Mouse (Mus musculus) right cerebral cortex, postnatal 14 days (tissue): Measurements from ENCODE around the gene Msh5.

Experiments
- DNase-seq: peaks from one replicate; pipeline ENCODE4 v3.0.0; 2022

The Msh5 gene

DNA sequence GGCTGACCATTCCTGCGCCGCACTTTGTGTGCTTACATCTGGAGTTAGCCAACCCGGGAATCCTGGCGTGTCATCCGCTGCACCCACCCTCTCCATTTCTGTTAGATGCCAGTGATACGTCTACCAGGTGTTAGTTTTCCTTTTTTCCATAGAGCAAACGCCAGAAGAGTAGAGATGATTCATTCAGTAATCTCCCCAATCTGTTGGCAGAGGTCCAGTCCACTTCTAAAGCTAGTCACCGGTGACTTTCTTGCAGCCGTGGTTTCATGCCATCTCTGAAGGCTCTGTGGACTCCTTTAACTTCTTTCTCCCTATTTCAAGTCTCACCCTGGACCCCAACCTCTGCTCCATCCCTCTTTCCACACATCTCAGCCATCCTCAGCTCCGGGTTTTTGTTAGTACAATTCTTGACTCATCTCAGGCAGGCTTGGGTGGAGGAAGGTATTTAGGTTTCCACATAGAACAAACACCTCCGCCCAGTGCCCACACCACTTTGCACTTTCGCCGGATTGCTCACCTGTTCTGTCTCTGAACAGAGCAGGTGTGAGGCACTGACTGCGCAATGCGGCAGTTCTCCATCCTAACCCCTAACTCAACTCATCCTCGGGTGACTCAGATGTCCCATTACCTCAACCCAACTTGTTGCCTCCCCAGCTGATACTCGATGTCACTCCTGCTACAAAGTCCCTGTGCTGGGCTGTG is 21.8 kb upstream of the Msh5 start:
- DNase-seq = no peak

DNA sequence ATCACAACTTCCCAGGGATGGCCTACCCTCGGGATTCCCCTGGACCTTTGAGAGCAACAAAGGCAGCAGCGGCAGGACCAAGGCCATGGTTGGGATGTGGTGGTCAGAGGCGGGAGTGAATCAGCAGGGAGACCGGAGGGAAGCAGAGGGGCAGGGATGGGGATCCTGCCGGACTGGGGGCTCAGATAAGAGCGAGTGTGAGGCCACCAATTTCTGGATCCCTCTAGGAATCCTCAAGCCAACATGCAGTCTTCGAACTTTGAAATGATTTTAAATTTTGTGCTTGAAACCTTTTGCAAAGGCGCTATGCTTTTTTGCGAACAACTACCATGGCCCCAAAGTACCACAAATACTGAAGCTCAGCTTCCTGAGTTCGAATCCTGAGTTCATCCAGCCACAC is 19.5 kb upstream of the Msh5 start, which contains the start of gene Mpig6b:
Gene Mpig6b (minus strand): TSS at position 101 of the 400 bp plus-strand sequence.
- DNase-seq = no peak

DNA sequence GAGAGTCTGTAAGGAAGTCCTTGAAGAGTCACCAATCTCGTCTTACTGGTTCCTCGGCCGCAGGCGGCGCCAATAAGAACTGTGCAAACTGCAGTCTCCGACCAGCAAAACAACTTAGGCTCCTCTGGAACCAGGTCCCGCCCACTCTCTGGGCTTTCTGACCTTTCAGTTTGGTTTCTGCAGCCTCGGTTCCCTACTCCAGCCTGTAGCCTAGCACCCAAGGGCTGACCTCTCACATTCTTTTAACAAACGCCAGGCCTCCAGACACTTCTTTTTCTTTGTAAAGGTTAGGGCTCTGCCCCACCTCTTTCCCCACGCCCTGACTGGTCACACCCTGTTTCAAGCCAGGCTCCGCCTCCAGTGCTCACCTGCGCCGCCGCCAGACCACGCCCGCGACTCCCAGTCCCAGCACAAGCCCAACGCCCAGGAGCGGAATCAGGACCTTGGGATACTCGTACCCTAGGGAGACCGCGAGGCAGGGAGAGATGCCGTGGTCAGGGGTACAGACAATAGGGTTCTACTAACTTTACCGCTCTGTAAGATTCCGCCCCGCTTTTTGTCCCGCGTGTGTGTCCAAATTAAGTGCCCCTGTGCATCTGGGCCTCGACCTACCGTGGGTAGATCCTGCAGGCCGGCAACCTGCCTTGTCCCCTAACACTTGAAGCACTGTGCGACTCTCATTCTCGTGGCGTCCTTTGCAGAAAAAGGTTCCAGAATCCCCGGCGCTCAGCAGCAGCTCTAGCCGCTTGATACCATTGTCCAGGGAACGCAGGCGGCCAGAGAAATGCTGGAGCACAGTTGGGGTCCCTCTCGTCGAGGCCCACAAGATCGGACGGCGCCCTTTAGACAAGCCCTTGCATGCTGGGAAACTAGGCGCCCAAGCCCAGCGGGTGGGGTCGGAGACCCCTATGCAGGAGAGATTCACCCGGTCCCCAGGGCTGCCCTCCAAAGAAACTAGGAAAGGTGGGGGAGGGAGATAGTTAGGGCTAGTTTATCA is 18.7 kb upstream of the Msh5 start, which contains the start of gene Ly6g6c:
Gene Ly6g6c (plus strand): TSS at position 438 of the 997 bp plus-strand sequence.
- no peak for DNase-seq

DNA sequence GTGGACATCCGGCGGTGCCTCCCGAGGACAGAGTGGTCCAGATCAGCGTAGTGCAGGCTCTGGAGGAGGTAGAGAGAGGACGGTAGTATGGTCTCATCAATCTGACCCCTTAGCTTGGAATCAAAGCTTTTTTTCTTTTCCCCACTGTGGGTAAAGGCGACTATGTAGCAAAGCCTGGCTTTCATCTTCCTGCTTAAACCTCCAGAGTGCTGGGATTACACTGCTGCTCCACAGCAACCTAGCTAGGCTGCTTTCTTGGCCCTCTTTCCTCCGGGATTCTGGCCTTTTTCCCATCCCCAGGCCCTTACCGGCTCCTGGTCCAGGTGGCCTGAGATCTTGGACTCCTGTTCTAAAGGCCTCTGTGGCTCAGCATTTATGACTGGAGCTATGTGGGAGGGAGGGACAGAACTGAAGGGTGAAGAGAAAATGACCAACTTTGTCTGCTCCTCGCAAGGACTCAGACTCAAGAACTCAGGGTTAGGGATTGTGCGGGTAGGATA is 17.9 kb upstream of the Msh5 start:
- no peak for DNase-seq

DNA sequence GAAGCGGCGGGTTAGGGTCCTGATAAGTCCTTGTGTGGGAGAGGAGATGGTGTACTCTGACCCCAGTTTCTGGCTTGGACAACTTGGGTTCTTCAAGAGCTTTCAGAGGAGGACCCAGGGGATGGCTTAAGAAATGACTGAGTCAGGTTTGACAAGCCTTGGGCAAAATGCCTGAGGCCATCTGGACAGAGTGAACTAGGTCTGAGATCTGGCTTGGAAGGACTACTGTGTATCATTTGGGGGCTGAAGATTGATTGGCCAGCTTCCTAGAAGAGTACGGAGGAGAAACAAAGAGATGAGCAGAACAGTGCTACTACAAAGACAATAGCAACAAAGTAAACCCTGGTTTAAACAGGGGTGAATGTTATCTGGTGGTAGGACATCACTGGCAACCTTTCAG is 16.9 kb upstream of the Msh5 start:
- DNase-seq = no peak

DNA sequence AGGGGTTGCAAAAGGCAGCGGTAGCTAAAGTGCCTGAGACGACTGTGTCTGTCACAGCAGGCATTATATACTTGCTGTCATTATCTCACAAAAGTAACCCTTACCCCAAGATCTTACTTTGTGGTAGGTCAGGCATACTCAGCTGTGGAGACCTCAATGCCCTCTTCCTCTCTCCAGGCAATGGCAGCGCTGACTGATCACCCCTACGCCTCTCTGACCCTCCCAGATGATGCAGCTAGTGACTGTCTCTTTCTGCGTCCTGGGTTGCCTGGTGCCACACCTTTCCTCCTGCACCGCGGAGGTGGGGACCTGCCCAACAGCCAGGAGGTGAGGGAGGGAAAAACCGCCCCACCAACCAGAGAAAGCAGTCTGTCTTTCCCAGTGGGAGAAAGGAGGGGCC is 14.8 kb upstream of the Msh5 start:
- no peak for DNase-seq

DNA sequence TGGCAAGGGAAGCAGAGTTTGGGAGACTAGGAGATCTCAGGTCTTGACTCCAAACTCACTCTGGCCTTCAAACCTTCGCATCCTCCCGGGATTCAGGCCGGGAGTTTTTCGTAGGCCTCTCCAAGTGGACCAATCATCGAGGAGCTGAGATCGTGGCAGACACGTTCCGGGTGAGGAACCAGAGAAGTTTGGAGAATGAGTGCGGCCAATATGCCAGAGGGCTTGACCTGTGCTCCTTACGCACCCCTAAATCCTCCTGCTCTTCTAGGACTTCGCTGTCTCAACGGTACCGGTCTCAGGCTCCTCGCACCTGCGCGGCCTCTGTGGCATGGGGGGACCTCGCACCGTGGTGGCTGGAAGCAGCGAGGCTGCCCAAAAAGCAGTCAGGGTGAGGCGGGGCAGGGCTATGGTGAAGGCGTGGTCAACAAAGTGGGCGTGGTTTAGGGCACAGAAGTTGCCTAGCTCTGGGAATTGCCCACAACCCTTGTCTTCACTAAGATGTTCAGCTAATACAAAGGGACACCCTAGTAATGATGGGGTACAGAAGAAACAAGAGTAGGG is 14.3 kb upstream of the Msh5 start:
- DNase-seq = no peak

DNA sequence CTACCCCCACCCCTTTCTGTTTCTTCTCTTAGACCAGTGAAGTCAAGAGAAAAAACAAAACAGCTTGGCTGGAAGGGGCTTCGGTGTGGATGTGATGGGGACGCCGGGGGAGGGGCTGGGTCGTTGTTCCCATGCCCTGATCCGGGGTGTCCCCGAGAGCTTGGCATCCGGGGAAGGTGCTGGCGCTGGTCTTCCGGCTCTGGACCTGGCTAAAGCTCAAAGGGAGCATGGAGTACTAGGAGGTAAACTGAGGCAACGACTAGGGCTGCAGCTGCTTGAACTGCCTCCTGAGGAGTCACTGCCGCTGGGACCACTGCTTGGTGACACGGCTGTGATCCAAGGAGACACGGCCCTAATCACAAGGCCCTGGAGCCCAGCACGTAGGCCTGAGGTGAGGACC is 13.5 kb upstream of the Msh5 start:
- no peak for DNase-seq

DNA sequence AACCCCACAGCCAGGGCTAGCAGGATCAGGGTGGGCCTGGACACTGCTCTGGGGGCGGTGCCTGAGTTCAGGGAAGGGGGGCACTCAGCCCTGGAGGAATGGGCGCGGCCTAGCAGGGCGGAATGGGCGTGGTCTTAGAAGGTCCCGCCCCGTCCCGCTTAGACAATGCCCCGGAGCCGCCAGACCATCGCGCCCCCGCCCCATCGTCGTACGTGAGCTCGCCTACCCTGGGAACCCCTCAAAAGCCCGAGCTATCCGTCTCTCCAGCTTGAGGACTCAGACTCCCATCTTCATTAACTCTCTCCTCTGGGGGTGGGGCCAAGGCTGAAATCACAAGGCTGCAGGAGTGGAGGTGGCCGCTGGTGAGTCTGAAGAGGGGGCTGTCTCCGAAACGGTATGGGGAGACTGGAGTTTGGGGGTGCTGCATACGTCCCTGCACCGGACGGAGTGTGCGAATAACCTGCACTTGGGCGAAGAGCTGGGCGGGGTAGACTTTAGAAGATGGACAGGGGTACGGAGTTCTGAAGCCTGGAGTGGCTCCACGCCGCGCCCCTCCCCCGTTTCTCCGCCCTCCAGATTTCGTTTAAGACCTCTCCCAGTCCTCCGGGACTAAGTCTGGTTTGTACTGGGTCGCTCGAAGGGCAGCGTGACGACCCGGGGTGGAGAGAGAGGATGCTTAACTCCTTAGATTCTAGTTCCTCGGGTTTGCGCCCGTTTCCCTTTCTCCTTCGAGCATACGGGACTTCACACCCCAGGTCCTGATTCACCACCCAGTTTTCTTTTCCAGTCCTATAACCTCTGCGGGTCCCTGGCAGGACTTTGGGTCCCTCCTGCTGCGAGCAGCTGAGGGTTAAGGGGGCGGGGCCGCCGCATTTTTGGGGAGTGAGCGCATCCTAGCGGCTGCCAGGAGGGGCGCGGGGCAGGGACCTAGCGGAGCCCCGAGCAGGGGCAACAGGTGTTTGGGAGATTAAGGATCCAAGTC is 12.7 kb upstream of the Msh5 start, which contains the start of gene Ddah2:
Gene Ddah2 (plus strand): TSS at position 125 of the 982 bp plus-strand sequence.
- DNase-seq = peak; percentile 80

DNA sequence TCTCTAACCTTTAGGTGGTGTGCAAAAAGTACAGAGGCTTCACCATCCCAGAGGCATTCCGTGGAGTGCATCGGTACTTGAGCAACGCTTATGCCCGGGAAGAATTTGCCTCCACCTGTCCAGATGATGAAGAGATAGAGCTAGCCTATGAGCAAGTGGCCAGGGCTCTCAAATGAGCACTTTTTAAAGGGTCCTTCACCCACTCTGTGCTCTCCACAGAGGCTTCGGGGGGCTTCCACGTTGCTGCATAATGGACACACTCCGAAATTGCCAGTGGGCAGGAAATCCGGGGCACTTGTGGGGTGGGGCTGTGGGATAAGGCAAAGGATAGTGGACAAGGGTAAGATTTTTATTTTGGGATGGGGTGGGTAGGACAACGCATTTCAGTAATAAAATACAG is 11.8 kb upstream of the Msh5 start:
- no peak for DNase-seq

DNA sequence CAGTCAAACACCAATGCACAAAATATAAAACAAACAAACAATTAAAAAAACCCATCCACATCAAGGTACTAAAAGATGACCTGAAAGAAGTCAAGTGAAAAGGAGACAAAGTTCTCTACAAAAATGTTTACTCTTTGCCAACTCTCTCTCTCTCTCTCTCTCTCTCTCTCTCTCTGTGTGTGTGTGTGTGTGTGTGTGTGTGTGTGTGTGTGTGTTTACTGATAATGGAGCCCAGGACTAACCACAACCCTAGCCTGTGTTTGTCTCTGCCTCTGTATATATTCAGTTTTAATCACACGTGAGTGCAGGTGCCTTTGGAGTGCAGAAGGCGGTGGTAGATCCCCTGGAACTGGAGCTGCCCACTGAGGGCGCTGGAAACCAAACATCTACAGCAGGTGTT is 10.5 kb upstream of the Msh5 start:
- no peak for DNase-seq

DNA sequence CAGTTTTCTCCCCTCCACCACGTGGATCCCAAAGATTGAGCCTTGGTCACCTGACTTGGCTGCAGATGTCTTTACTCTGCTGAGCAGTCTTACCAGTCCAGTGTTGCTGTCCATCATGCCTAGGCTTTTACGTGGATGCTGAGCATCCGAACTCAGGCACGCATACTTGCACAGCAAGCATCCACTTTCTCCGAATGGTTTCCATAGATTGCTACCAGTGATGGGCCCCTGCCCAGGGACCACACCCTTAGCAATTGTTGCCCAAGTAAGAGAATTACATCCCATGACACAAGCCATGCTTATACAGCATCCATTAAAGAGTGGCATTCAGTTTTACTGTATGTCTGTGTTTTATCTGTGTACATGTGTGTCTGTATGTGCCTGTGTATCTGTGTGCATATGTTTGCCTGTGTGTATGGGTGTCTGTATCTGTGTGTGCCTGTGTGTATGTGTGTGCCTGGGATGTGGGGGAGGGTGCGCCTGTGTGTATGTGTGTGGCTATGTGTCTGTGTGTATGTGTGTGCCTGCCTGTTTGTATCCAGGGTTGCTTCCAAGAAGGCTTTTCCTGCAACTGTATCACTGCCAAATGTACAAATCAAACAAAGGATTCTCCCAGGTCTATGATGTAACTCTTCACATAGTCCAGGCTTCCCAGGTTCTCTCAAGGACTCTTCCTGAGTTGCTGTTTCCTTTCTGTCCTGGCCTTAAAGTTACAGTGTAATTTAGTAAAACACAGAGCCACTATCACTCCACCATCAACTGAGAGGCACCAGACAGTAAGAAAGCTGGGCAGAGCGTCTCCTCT is 9.3 kb upstream of the Msh5 start:
- no peak for DNase-seq

DNA sequence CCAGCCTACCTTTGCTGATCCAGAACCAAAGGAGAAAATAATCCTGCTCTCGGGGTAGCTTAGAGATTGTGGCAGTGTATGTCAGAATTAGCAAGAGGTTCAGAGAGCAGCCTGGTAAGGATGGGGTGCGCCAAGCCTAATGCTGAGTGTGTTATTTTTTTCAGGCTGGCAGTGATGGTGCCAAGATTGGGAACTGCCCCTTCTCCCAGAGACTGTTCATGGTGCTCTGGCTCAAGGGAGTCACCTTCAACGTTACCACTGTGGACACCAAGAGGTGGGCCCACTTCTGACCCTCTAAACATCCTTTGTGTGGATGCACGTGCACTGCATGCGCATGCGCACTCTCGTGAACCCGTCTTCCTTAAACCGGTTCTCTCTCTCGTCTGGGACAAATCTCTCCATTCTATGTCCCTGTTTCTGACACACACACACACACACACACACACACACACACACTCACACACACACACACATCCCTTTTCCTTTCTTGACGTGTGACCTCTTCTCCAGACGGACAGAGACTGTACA is 5.8 kb upstream of the Msh5 start:
- DNase-seq = no peak

DNA sequence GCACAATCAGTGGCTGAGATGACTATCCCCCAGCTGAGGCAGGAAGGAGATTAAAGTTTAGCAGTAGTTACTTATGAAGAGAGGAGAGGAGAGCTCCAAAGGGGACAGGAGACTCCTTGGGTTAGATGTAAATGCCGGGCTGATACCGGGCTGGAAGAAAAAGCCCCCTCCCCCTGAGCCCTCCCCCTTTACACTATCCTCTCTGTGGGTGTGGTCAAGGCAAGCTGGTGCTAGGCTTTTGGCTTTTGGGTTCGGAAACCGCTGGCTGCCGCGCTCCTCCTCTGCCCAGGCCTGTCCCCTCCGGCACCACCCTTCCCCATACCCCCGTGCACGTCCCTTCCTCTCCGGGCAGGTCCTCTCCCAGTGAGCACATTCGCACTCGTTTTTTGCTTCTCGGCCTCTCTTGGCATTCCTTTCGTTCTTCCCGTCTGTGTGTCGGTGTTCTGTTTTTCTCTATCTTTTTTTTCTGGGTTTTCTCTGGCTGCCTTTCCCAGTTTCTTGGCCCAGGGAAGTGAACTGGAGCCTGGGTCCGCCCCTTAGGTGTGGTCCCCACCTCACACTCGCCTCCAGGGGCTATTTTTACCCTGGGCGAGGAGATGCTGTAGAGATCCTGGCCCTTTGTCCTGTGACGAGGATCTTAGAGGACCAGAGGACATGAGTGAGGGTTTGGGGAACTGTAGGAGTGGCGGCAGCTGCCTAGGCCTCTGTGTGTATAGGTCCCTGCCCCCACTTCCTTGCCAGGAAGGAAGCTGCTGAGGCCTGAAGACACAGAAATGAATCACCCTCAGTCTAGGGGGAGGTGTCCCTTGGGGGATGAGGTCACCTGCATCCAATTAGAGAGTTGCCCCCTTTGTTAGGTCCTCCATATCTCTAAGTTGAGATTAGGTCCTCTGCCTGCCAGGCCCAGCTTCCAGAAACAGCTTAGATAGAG is 4.9 kb upstream of the Msh5 start:
- no peak for DNase-seq

DNA sequence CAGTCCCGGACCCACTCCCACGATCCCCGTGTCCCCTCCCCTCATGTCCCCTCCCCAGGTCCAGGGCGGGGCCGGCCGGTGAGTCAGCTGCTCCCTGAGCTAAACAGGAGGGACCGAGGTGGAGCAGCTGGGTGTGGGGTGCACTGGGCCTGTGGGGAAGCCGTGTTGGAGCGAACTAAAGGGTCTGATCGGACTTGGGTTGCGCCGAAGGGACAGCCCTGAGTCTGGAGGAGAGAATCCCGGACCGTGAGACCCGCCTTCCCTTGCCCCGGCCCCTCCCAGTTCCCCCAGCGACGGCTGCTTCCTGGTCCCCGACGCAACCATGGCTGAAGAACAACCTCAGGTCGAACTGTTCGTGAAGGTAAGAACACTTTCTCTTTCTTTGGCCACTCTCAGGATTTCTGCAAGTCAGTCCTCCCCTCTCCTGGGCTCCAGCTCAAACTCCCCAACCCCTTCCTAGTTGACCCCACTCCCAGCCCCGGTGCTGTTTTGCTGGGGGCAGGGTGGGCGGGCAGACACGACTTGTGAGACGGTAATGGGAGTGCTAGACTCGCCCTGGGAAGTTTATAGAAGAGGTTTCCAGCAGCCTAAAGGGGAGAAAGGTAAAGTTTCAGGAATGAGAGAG is 3.7 kb upstream of the Msh5 start:
- peak; percentile 47 for DNase-seq

DNA sequence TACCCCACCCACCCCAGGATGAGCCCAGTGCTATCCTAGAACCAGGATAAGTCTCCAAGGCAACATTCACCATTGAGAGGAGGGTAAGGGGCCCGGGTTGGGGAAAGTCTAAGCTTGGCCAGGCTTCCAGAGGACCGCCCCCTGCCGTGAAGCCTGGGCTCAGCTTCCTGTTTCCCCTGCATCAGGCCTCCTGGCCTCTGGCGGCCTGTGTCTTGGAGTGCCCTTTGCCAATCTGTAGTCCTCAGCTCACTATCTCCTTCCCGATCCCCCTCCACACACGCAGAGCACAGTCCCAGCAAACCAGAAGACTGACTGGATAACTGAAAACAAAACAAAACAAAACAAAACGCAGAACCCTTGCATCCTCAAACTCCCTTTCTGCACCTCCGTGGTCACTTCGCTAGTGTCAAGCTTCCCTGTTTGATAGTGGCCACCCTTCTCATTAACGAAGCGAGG is 3.0 kb upstream of the Msh5 start, which contains the start of gene Clic1:
Gene Clic1 (plus strand): TSS at position 406 of the 456 bp plus-strand sequence.
- DNase-seq = no peak

DNA sequence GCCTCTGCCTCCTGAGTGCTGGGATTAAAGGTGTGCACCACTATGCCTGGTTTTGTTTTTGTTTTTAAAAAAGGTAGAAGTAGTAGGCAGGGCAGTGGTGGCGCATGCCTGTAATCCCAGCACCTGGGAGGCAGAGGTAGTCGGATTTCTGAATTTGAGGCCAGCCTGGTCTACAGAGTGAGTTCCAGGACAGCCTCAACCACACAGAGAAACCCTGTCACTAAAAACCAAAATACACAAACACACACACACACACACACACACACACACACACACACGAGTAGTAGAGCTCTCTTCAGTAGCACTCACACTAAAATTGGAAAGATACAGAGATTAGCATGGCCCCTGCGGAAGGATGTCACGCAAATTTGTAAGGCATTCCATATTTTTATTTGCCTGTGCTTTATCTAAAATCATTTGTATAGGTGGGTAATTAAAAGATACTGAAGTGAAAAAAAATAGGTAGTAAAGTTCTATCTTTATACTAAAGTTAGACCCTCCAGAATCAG is 2.4 kb upstream of the Msh5 start:
- DNase-seq = no peak

DNA sequence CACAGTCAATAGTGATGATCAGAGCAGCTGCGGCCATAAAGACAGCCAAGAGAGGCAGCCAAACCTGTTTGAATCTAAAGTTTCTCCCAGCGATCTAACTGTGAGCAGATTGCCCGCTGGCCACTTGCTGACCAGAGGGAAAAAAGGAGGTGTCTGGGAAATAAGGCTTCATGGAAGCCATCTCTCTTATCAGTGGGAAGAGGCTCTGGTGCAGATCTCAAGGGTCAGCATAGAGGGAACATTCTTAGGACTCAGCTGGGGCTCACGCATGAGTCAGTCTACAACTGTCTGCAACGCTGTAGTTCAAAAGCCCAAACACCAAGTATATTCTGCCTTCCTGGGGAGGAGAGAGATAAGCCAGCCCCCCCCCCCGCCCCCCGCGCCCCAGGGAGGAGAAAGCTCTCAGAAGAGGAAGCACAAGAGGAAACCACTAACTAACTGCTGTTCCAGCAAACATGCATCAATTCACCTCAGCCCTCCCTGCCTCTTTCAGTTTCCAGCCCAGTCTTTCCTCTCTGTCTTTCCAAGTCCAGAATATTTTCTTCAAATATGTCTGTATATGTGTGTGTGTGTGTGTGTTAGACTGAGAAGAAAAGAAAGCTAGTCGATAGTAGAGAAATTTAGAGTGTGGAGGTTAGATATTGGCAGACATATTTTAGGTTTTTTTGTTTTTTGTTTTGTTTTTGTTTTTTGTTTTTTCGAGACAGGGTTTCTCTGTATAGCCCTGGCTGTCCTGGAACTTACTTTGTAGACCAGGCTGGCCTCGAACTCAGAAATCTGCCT is 1.8 kb upstream of the Msh5 start:
- DNase-seq = no peak
